Mouse (Mus musculus): ENCODE measurements around the gene Nol9.

DNA sequence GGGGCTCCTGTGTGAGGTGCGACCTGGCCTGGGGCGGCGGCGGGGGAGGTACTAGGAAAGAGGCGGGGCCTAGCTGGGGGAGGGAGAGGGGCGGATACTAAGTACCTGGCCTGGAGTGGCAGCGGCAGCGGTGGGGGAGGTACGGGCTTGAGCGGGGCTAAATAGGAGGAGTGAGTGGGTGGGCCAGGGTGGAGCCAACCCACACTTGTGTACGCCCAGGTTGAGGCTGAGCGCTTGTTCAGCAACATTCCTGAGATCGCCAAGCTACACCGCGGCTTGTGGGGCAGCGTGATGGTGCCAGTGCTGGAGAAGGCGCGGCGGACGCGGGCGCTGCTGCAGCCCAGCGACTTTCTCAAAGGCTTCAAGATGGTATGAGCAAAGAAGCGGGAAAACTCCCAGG lies 68.4 kb downstream of the Nol9 start:
- TF ChIP-seq CTCF (IDR thresholded peaks at IDR 0.05) (no peak), EP300 (IDR thresholded peaks at IDR 0.05) (no peak)
